Mouse (Mus musculus): Measurements from ENCODE around the gene Gnrhr.

GRCm38 (mm10) chr5:86246559-86246958 lies 48.9 kb upstream of the Gnrhr start:
- no peak for TF ChIP-seq CTCF (IDR thresholded peaks at IDR 0.05; ENCODE audit: borderline replicate concordance, extremely low read depth, insufficient read depth, insufficient read length)
- TF ChIP-seq POLR2A (IDR thresholded peaks at IDR 0.05; ENCODE audit: borderline replicate concordance, extremely low read depth, insufficient read depth, insufficient read length, poor library complexity, severe bottlenecking) = no peak

Data from brain, embryonic 14.5 days (tissue).